Mouse (Mus musculus): ENCODE data around the gene Sytl2. TPM values are rescaled to one million over a fixed set of nuclear protein-coding genes. Genes with fewer than 3 reads are reported as not detected.
A peak's percentile ranks its signal among the peaks of the same experiment; 100 is the strongest.

Gene Sytl2
- polyA plus RNA-seq, 1 experiment = 1.4 TPM

DNA sequence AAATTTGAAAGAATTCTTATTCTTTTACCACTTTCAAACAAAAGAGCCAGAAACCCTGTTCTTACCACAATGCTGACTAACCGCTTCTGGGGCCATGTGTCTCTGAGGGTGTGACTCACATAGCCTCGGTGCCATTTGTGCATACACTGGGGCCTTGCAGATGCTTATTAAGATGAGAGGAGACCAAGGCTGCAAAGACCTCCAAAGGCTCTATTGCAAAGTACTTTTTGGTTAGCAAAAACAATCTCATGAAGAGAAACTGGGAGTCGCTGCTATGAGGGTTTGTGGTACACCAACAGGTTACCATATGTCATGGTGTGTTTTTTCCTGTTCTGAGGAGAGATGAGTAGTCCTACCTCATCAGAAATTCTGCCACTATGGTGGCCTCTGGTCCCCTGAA lies 53.4 kb downstream of the Sytl2 start:
- no peaks in the 10 kb centered on the region for H3K27me3 ChIP-seq (ENCODE audit: control insufficient read depth, insufficient read depth, low read length)

DNA sequence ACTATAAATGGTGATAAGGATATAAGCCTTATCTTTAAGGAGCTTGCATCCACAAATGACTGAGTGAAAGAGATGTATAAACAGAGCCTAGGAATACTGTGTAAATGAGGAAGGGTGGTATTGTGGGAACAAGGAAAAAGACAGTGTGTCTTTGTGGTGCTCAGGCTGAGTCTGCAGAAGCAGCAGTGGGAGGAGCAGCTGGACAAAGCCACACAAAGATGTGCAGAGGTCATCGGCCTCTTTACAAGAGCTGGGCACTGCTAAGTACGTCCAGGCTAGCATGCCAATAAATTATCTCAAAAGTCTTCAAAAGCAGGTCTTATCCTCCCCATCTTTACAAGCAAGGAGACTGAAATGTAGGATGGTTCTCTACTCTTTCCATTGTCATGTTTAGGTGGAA lies 53.9 kb downstream of the Sytl2 start:
- no peak overlapping the region for H3K27ac ChIP-seq (ENCODE audit: insufficient read depth, low read length)
- peaks cover 2% of the 10 kb centered on the region; the same call in 1 of the 2 replicates for H3K4me1 ChIP-seq (ENCODE audit: control insufficient read depth, insufficient read depth, insufficient read length)
- DNase-seq (ENCODE audit: low read depth in 1 of 2, low spot score in 2 of 2) = no peak
- WGBS = 80% methylated on average over 2 of the region's 2 CpGs
- H3K4me3 ChIP-seq (ENCODE audit: extremely low read depth, insufficient read depth, insufficient read length) = no peak overlapping the region
- H3K36me3 ChIP-seq (ENCODE audit: control insufficient read depth, insufficient read depth, low read length) = no peaks in the 10 kb centered on the region
- TF ChIP-seq POLR2A (IDR thresholded peaks at IDR 0.05; ENCODE audit: low read depth, low read length) (no peak), CTCF (IDR thresholded peaks at IDR 0.05; ENCODE audit: extremely low read depth, insufficient read depth, insufficient read length, insufficient replicate concordance) (no peak)
- no peaks in the 10 kb centered on the region for H3K27me3 ChIP-seq (ENCODE audit: control insufficient read depth, insufficient read depth, low read length)

More for the DNA sequence above, 53.4 kb downstream of the Sytl2 start:
- TF ChIP-seq POLR2A (IDR thresholded peaks at IDR 0.05; ENCODE audit: low read depth, low read length) = no peak
- no peak for TF ChIP-seq CTCF (IDR thresholded peaks at IDR 0.05; ENCODE audit: extremely low read depth, insufficient read depth, insufficient read length, insufficient replicate concordance)
- Histone ChIP-seq H3K4me3 (ENCODE audit: extremely low read depth, insufficient read depth, insufficient read length) (no peak overlapping the region), H3K27ac (ENCODE audit: insufficient read depth, low read length) (no peak overlapping the region), H3K36me3 (ENCODE audit: control insufficient read depth, insufficient read depth, low read length) (no peaks in the 10 kb centered on the region), H3K4me1 (ENCODE audit: control insufficient read depth, insufficient read depth, insufficient read length) (peaks cover 2% of the 10 kb centered on the region; the same call in 1 of the 2 replicates)
- 34% methylated on average over 3 of the region's 3 CpGs for WGBS
- DNase-seq (ENCODE audit: low read depth in 1 of 2, low spot score in 2 of 2) = peak in 1 of 2 experiments; percentile 4

DNA sequence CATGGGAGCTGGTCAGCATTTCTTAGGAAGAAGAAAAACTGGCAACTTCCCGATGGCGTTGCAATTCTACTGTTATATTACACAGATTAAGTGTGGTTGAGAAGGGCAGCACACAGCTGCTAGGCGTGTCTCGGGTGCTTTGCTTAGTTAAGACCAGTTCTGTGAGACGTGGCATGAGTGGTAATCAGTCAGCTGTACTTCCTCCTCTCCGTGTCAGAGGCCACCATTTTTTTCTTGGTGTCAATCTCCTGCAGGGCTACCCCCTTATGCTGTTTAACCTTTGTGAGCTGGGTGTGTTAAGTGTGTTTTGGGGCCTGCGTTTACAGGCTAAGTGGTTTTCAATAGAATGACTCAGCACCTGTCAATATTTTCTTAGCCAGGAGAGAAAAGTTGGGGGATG lies 60.7 kb downstream of the Sytl2 start:
- whole genome bisulfite sequencing = 42% methylated on average over 7 of the region's 7 CpGs
- no peak for DNase-seq (ENCODE audit: low read depth in 1 of 2, low spot score in 2 of 2)
- TF ChIP-seq POLR2A (IDR thresholded peaks at IDR 0.05; ENCODE audit: low read depth, low read length) (no peak), CTCF (IDR thresholded peaks at IDR 0.05; ENCODE audit: extremely low read depth, insufficient read depth, insufficient read length, insufficient replicate concordance) (no peak)
- H3K4me3 ChIP-seq (ENCODE audit: extremely low read depth, insufficient read depth, insufficient read length) = no peak overlapping the region
- no peaks in the 10 kb centered on the region for H3K36me3 ChIP-seq (ENCODE audit: control insufficient read depth, insufficient read depth, low read length)
- H3K27ac ChIP-seq (ENCODE audit: insufficient read depth, low read length) = no peak overlapping the region
- H3K27me3 ChIP-seq (ENCODE audit: control insufficient read depth, insufficient read depth, low read length) = no peaks in the 10 kb centered on the region
- H3K4me1 ChIP-seq (ENCODE audit: control insufficient read depth, insufficient read depth, insufficient read length) = no peaks in the 10 kb centered on the region

DNA sequence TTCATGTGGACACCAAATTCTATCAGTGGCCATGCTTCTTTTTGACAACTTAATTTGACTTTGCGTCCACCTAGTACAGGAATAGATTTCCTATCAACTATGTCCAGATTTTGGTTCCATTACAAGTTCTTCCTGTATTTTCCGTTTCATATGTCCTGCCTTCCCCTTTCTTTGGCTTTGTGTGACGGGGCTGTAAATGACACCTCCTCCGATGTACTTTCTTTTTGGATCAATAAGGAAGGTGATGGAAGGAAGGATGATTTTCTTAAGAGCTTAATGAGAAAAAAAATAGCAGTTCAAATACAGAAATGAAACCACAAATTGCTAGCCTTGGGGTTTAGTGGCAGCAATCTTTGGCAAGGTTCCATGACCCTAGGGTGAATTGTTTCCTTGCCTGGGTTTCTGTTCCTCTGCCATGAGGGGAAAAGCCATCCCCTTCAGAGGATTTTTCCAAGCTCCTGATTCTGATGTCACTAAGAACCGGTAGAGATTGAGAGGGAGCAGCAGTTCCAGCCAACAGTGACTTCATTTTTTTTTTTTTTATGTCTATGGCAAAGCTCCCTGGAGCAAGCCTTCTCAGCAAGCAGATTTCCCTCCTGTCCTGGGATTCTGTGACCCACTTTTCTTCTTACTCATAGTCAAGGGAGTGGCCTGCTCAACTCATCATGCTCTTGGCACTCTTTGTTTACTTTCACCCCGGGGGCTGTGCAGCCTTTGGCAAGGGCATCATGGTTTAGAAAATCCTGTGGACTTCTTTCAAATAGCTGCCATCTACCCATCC lies 68.2 kb downstream of the Sytl2 start:
- no peak overlapping the region for H3K27ac ChIP-seq (ENCODE audit: insufficient read depth, low read length)
- TF ChIP-seq CTCF (IDR thresholded peaks at IDR 0.05; ENCODE audit: extremely low read depth, insufficient read depth, insufficient read length, insufficient replicate concordance) = no peak
- no peak for TF ChIP-seq POLR2A (IDR thresholded peaks at IDR 0.05; ENCODE audit: low read depth, low read length)
- no peak overlapping the region for H3K4me3 ChIP-seq (ENCODE audit: extremely low read depth, insufficient read depth, insufficient read length)
- no peaks in the 10 kb centered on the region for H3K27me3 ChIP-seq (ENCODE audit: control insufficient read depth, insufficient read depth, low read length)
- no peak for DNase-seq (ENCODE audit: low read depth in 1 of 2, low spot score in 2 of 2)
- no peaks in the 10 kb centered on the region for H3K36me3 ChIP-seq (ENCODE audit: control insufficient read depth, insufficient read depth, low read length)
- H3K4me1 ChIP-seq (ENCODE audit: control insufficient read depth, insufficient read depth, insufficient read length) = no peaks in the 10 kb centered on the region
- 48% methylated on average over 6 of the region's 6 CpGs for WGBS

DNA sequence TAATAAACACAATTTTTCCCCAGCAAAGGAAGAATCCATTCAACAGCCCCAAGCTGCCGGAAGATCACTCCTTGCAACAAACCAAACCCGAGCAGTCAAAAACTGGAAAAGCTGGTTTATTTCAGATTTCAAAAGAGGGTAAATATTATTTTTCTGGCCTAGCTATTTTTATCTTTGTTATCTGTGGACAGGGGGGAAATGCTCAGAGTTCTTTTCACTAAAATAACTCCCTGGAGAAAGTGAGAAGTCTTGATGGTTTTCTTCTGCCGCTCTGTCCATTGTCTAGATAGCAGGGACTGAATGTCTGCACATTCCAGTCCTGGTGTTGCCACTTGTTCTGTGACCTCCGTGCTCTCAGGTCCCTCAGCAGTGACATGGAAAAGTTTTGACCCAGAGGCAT lies 70.8 kb downstream of the Sytl2 start:
- Histone ChIP-seq H3K27me3 (ENCODE audit: control insufficient read depth, insufficient read depth, low read length) (no peaks in the 10 kb centered on the region), H3K36me3 (ENCODE audit: control insufficient read depth, insufficient read depth, low read length) (no peaks in the 10 kb centered on the region), H3K4me1 (ENCODE audit: control insufficient read depth, insufficient read depth, insufficient read length) (no peaks in the 10 kb centered on the region), H3K27ac (ENCODE audit: insufficient read depth, low read length) (no peak overlapping the region), H3K4me3 (ENCODE audit: extremely low read depth, insufficient read depth, insufficient read length) (no peak overlapping the region)
- TF ChIP-seq CTCF (IDR thresholded peaks at IDR 0.05; ENCODE audit: extremely low read depth, insufficient read depth, insufficient read length, insufficient replicate concordance) (no peak), POLR2A (IDR thresholded peaks at IDR 0.05; ENCODE audit: low read depth, low read length) (no peak)
- DNase-seq (ENCODE audit: low read depth in 1 of 2, low spot score in 2 of 2) = no peak
- whole genome bisulfite sequencing = 88% methylated on average over 4 of the region's 4 CpGs

DNA sequence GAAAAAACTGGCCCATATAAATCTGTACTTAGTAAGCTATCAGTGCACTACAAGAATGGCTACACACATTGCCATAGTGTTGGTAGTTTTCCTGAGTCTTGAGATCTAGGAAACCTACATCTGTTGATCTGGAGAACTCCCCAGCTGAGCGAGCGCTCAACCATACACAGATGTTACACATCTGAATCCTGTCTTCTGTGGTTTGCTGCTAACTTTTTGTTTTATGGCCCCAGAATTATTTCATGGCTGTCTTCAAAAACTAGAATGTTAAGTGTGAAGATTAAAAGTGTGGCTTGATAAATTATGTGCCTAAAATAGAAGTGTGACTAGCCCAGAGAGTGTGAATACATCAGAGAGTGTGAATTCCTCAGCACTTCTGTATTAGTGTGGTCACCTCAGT lies 82.4 kb downstream of the Sytl2 start:
- Histone ChIP-seq H3K36me3 (ENCODE audit: control insufficient read depth, insufficient read depth, low read length) (no peaks in the 10 kb centered on the region), H3K27ac (ENCODE audit: insufficient read depth, low read length) (no peak overlapping the region), H3K4me3 (ENCODE audit: extremely low read depth, insufficient read depth, insufficient read length) (no peak overlapping the region), H3K4me1 (ENCODE audit: control insufficient read depth, insufficient read depth, insufficient read length) (no peaks in the 10 kb centered on the region), H3K27me3 (ENCODE audit: control insufficient read depth, insufficient read depth, low read length) (no peaks in the 10 kb centered on the region)
- TF ChIP-seq POLR2A (IDR thresholded peaks at IDR 0.05; ENCODE audit: low read depth, low read length) = no peak
- no peak for TF ChIP-seq CTCF (IDR thresholded peaks at IDR 0.05; ENCODE audit: extremely low read depth, insufficient read depth, insufficient read length, insufficient replicate concordance)
- WGBS = 76% methylated on average over 2 of the region's 2 CpGs
- DNase-seq (ENCODE audit: low read depth in 1 of 2, low spot score in 2 of 2) = no peak

DNA sequence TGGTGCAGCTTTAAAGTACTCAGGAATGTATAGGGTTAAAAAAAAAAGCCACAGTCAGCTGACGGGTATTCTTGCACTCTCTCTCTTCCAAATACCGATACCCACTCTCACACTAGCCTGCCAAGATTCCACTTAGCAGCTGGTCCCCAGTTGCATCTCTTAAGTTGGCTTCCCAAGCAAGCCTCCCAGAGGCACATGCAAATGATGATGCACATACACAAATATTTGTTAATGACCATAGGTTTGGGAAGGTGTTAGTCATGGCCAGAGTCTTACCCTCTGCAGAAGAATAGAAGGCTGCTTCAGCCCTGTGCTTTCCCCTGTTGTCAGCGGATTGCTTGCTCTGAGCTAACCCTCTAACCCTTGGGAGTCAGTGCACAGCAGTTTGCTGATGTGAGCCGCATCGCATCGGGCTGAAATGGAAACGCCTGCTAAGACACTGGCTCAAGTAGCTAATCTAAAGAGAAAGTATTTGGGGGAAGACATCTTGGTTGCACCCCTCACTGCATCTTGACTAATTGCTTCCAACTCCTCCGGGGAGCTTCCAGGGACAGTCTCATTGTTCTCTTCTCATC lies 84.9 kb downstream of the Sytl2 start:
- no peak for DNase-seq (ENCODE audit: low read depth in 1 of 2, low spot score in 2 of 2)
- WGBS = 38% methylated on average over 8 of the region's 8 CpGs
- H3K4me3 ChIP-seq (ENCODE audit: extremely low read depth, insufficient read depth, insufficient read length) = no peak overlapping the region
- no peaks in the 10 kb centered on the region for H3K4me1 ChIP-seq (ENCODE audit: control insufficient read depth, insufficient read depth, insufficient read length)
- no peaks in the 10 kb centered on the region for H3K36me3 ChIP-seq (ENCODE audit: control insufficient read depth, insufficient read depth, low read length)
- TF ChIP-seq POLR2A (IDR thresholded peaks at IDR 0.05; ENCODE audit: low read depth, low read length) = no peak
- TF ChIP-seq CTCF (IDR thresholded peaks at IDR 0.05; ENCODE audit: extremely low read depth, insufficient read depth, insufficient read length, insufficient replicate concordance) = no peak
- H3K27me3 ChIP-seq (ENCODE audit: control insufficient read depth, insufficient read depth, low read length) = no peaks in the 10 kb centered on the region
- no peak overlapping the region for H3K27ac ChIP-seq (ENCODE audit: insufficient read depth, low read length)
